ENCODE assay signal across 8 mouse cellular contexts in genomic region chr19:25545714-25546340, GRCm38 (mm10). TPM values are rescaled to one million over a fixed set of nuclear protein-coding genes. Genes with fewer than 3 reads are reported as not detected.
DNase-seq lines count a peak whose midpoint lies in the region; ATAC-seq and TF ChIP-seq lines count a peak whose summit lies in the region.

No protein-coding gene starts in this region.

- intact Hi-C loops in heart, adult 2 months (cut with DNase I): loop anchor here (1.0 to 2.0 kb wide), 2 partner anchors 82 to 89 kb away; no protein-coding TSS in a partner anchor
- intact Hi-C loops in left cerebral cortex, postnatal 14 days (cut with DNase I): loop anchor here (1.0 kb wide), 1 partner anchor 76 kb away; no protein-coding TSS in a partner anchor

- H3K36me3 ChIP-seq in heart, adult 2 months (ENCODE audit: control insufficient read depth, insufficient read depth, low read length): no peaks in the 10 kb centered on the region
- H3K36me3 ChIP-seq in heart, embryonic 12.5 days: no peaks in the 10 kb centered on the region
- H3K36me3 ChIP-seq in intestine, embryonic 15.5 days: no peaks in the 10 kb centered on the region
- no peaks in the 10 kb centered on the region for H3K36me3 ChIP-seq in midbrain, embryonic 11.5 days (ENCODE audit: control insufficient read depth, insufficient read depth, low read length)

- H3K4me2 ChIP-seq in heart, embryonic 12.5 days: no peak overlapping the region
- no peak overlapping the region for H3K4me2 ChIP-seq in intestine, embryonic 15.5 days (replicated peaks)
- no peak overlapping the region for H3K4me2 ChIP-seq in midbrain, embryonic 11.5 days

- H3K9ac ChIP-seq in heart, adult 2 months (ENCODE audit: low read depth, low read length): no peak overlapping the region
- H3K9ac ChIP-seq in heart, embryonic 12.5 days: no peak overlapping the region
- H3K9ac ChIP-seq in intestine, embryonic 15.5 days: no peak overlapping the region
- H3K9ac ChIP-seq in midbrain, embryonic 11.5 days (ENCODE audit: low read length): no peak overlapping the region

- no peak overlapping the region for H3K27ac ChIP-seq in heart, adult 2 months
- H3K27ac ChIP-seq in heart, embryonic 12.5 days (ENCODE audit: poor library complexity, severe bottlenecking): no peak overlapping the region
- no peak overlapping the region for H3K27ac ChIP-seq in intestine, embryonic 15.5 days
- no peak overlapping the region for H3K27ac ChIP-seq in midbrain, embryonic 11.5 days (ENCODE audit: low read depth, low read length)

- no peak for TF ChIP-seq POLR2A in heart, adult 2 months (IDR thresholded peaks at IDR 0.05; ENCODE audit: insufficient read depth, low read depth, low read length)

- no peak for ATAC-seq in heart, embryonic 12.5 days (ENCODE audit: insufficient number of reproducible peaks, low FRiP score)
- ATAC-seq in intestine, embryonic 15.5 days: peak; percentile 65; the same call in 1 of the 2 replicates
- ATAC-seq in midbrain, embryonic 11.5 days (ENCODE audit: low FRiP score): peak; percentile 65; the same call in 1 of the 2 replicates

- peak; percentile 82 for TF ChIP-seq CTCF in heart, adult 2 months (IDR thresholded peaks at IDR 0.05)

- 31% methylated on average over 13 of the region's 13 CpGs for WGBS in heart, adult 2 months
- WGBS in heart, embryonic 12.5 days: 32% methylated on average over 13 of the region's 13 CpGs
- WGBS in intestine, embryonic 15.5 days: 36% methylated on average over 13 of the region's 13 CpGs
- 35% methylated on average over 13 of the region's 13 CpGs for WGBS in midbrain, embryonic 11.5 days

- H3K9me3 ChIP-seq in heart, embryonic 12.5 days (replicated peaks): peaks cover 5% of the 10 kb centered on the region; the same call in 1 of the 2 replicates
- H3K9me3 ChIP-seq in intestine, embryonic 15.5 days: no peaks in the 10 kb centered on the region
- no peaks in the 10 kb centered on the region for H3K9me3 ChIP-seq in midbrain, embryonic 11.5 days (ENCODE audit: control insufficient read depth, low read length)

- H3K4me3 ChIP-seq in heart, adult 2 months: no peak overlapping the region
- no peak overlapping the region for H3K4me3 ChIP-seq in heart, embryonic 12.5 days
- no peak overlapping the region for H3K4me3 ChIP-seq in intestine, embryonic 15.5 days (replicated peaks)
- H3K4me3 ChIP-seq in midbrain, embryonic 11.5 days (ENCODE audit: low read depth, low read length): no peak overlapping the region

- H3K79me2 ChIP-seq in heart, adult 2 months (replicated peaks; ENCODE audit: control insufficient read depth, insufficient read depth, low read length): no peaks in the 10 kb centered on the region

- peak; percentile 26 to 27 for DNase-seq in heart, adult 2 months
- peak; percentile 26 for DNase-seq in cerebellum, adult 9-10 months
- DNase-seq in forelimb bud, embryonic 11.5 days (ENCODE audit: low read depth, low spot score): peak; percentile 79
- DNase-seq in left cerebral cortex, postnatal 14 days (ENCODE audit: low spot score in 2 of 2): peak; percentile 51 to 61
- DNase-seq in midbrain, embryonic 11.5 days (ENCODE audit: low spot score, missing footprints): peak; percentile 91
- DNase-seq in spleen, postnatal 10 days (ENCODE audit: low spot score in 2 of 2): peak; percentile 12 to 60

- H3K27me3 ChIP-seq in heart, adult 2 months (ENCODE audit: control insufficient read depth, insufficient read depth, low read length): no peaks in the 10 kb centered on the region
- H3K27me3 ChIP-seq in heart, embryonic 12.5 days (replicated peaks): peaks cover 36% of the 10 kb centered on the region
- H3K27me3 ChIP-seq in intestine, embryonic 15.5 days (replicated peaks): no peaks in the 10 kb centered on the region
- no peaks in the 10 kb centered on the region for H3K27me3 ChIP-seq in midbrain, embryonic 11.5 days (ENCODE audit: control insufficient read depth, insufficient read depth, low read length)

- no peak for TF ChIP-seq EP300 in heart, adult 2 months (IDR thresholded peaks at IDR 0.05; ENCODE audit: insufficient read depth, low read depth, low read length)

- no peaks in the 10 kb centered on the region for H3K4me1 ChIP-seq in heart, adult 2 months (ENCODE audit: control insufficient read depth, insufficient read depth, low read length)
- H3K4me1 ChIP-seq in heart, embryonic 12.5 days (replicated peaks): no peaks in the 10 kb centered on the region
- 0 out of 2 replicates have a peak, but pooled peaks cover 2% of the 10 kb centered on the region for H3K4me1 ChIP-seq in intestine, embryonic 15.5 days (replicated peaks)
- no peaks in the 10 kb centered on the region for H3K4me1 ChIP-seq in midbrain, embryonic 11.5 days (ENCODE audit: control insufficient read depth, insufficient read depth, low read length)

RNA-seq across cellular contexts. Expression of gene Dmrt1, which starts 40.4 kb away (rescaled TPM):
- not detected for total RNA-seq in heart, adult 2 months (2021)
- not detected in 2 replicates for polyA plus RNA-seq in heart, adult 2 months (2012; rRNA removed)
- polyA plus RNA-seq in heart, embryonic 12.5 days (2016; fragmentation: Nextera tagmentation; extraction: Ambion mirVana): not detected in 2 replicates
- not detected in 2 replicates for polyA plus RNA-seq in intestine, embryonic 15.5 days (2015; fragmentation: Nextera tagmentation; extraction: Ambion mirVana)
- total RNA-seq in left cerebral cortex, postnatal 14 days (2021): not detected
- polyA plus RNA-seq in midbrain, embryonic 11.5 days (2014; fragmentation: Nextera tagmentation; extraction: Ambion mirVana): not detected in 2 replicates

Comparison
In these comparisons a context has a peak if more than half of its experiments do, and no peak if none do; other contexts are left out.
1. DNase-seq: peak in every context shown above with its lines; median percentile 91 in midbrain, embryonic 11.5 days; 79 in forelimb bud, embryonic 11.5 days; 56 in left cerebral cortex, postnatal 14 days; 36 in spleen, postnatal 10 days; 26 in heart, adult 2 months; 26 in cerebellum, adult 9-10 months.